Mouse (Mus musculus) gastrocnemius, postnatal 36 days (tissue): ENCODE data around the gene Tnfrsf1b. TPM values are rescaled to one million over a fixed set of nuclear protein-coding genes. Genes with fewer than 3 reads are reported as not detected.

Experiments used
- DNase-seq, 2 experiments: peaks; one replicate each; pipeline ENCODE4 v3.0.0; 2022
- intact Hi-C: fragments of 180-260 bp; cut with DNase I; formaldehyde crosslinking; loops from one replicate; pipeline ENCODE4 v1.15.1; 2025
- long read RNA-seq, 2 experiments: library from polyadenylated mRNA; stranded (forward); transcript quantifications; one replicate each; pipeline ENCODE4 v2.0.0; 2021
- total RNA-seq, 2 experiments: library from RNA; stranded (reverse); gene quantifications; 2 replicates each; pipeline ENCODE4 v1.2.3; 2021

Tnfrsf1b gene
- total RNA-seq, result 1 to 10 TPM; 2.5 to 3.1 TPM
- long read RNA-seq, experiment 1, partial matches to known transcripts, result 0 of 1 reads
- long read RNA-seq, experiment 1, other reads (novel, unspliced or antisense), result 1 of 1 reads
- long read RNA-seq, experiment 2, result 0 reads

- intact Hi-C loops, result no loop called here
- peak; percentile 48 to 68 for DNase-seq
Measured at GRCm38 (mm10) chr4:145246173-145247011, at the start of gene Tnfrsf1b. TSS of gene Tnfrsf1b (minus strand) at chr4:145246870.

DNA sequence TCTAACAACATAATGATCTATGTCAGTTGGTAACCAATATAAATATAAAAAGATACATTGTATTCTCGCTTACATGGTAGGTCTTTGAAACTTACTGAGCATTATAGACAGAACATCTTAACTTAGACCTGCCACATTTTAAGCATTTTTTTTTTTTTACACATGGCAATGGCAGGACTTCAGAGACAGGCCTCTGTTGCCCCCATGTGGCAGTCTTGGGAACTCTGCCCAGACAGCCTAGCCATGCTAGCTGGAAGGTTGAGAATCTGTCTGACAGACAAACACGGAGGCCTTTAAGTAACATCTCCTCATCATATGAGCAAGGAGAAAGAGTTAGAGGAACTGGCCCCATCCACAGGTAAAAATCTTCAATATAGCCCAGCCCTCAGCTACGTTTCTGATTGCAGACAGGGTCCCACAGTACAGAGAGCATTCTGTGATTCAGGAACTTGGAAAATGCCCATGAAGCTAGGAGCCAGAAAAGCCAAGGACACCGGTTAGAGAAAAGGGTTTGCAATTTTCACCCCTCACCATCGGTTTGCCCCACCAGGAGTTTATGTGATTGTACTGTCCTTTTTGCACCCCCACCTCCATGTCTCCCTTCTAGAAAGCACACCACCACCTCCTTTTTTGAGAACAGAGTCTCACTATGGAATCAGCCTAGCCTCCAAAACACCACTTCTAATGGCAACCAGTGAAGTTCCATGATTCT is 49.1 kb upstream of the Tnfrsf1b start:
- DNase-seq, result peak; percentile 53 to 55
- intact Hi-C loops, result loop anchor here (5.0 kb wide), 1 partner anchor 408 kb away; no protein-coding TSS in a partner anchor

DNA sequence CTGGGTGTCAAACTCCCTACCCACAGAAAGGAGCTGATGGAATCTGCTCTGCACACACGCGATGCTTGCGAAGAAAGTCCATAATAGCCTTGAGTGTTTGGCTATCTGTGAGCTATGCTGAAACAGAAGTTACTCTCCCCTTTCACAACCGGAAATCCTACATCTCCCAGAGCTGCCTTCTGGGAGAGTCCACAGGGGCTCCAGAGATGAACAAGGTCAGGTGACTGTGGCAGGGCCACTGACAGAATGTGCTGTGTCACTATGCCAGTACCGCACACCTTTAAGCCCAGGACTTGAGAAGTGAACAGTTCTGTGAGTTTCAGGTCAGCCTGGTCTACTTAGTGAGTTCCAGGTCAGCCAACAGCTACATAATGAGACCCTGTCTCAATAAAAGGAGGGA is 47.9 kb upstream of the Tnfrsf1b start:
- no peak for DNase-seq
- intact Hi-C loops, result no loop called here

- intact Hi-C loops, result loop anchor here (2.0 to 5.0 kb wide), 2 partner anchors 72 to 129 kb away; no protein-coding TSS in a partner anchor
- DNase-seq, result peak in 1 of 2 experiments; percentile 51
Measured at GRCm38 (mm10) chr4:145286369-145287120, 39.9 kb upstream of the Tnfrsf1b start.

GRCm38 (mm10) chr4:145284675-145285074 is 38.0 kb upstream of the Tnfrsf1b start:
- intact Hi-C loops, result loop anchor here (5.0 kb wide), 1 partner anchor 127 kb away; no protein-coding TSS in a partner anchor
- no peak for DNase-seq

GRCm38 (mm10) chr4:145283441-145283840 is 36.8 kb upstream of the Tnfrsf1b start:
- intact Hi-C loops, result no loop called here
- DNase-seq, result no peak

GRCm38 (mm10) chr4:145280966-145281365 is 34.3 kb upstream of the Tnfrsf1b start:
- DNase-seq, result peak in 1 of 2 experiments; percentile 42
- intact Hi-C loops, result no loop called here

DNA sequence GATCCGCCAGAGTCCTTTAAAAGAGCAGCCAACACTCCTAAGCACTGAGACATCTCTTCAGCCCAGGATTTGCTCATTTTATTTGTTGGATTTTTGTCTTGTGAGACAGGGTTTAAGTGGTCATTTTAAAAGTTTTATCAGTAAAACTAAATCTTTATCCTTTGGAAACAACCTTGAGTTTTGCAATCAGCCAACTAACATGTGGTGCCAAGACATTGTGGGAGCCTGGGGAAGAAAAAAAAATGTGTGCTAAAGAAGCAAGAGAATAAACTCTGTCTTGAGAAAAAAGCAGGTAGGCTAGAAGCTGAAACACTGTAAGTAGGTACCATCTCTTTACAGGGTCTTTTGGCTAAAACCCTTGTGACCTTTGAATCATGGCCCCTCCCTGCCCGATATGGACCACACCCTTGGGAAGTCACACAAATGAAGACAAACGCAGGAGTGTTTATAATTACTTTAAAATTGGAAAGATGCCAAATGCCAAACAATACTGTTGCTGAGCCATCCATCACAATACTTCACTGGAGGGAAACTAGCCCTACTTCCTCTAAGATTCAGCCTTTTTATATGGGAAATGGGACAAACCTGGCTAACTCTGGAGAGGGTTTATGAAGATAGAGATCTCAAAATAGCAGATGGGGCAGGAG is 32.2 kb upstream of the Tnfrsf1b start:
- intact Hi-C loops, result no loop called here
- DNase-seq, result no peak

GRCm38 (mm10) chr4:145278231-145278630 is 31.6 kb upstream of the Tnfrsf1b start:
- no peak for DNase-seq
- intact Hi-C loops, result no loop called here

DNA sequence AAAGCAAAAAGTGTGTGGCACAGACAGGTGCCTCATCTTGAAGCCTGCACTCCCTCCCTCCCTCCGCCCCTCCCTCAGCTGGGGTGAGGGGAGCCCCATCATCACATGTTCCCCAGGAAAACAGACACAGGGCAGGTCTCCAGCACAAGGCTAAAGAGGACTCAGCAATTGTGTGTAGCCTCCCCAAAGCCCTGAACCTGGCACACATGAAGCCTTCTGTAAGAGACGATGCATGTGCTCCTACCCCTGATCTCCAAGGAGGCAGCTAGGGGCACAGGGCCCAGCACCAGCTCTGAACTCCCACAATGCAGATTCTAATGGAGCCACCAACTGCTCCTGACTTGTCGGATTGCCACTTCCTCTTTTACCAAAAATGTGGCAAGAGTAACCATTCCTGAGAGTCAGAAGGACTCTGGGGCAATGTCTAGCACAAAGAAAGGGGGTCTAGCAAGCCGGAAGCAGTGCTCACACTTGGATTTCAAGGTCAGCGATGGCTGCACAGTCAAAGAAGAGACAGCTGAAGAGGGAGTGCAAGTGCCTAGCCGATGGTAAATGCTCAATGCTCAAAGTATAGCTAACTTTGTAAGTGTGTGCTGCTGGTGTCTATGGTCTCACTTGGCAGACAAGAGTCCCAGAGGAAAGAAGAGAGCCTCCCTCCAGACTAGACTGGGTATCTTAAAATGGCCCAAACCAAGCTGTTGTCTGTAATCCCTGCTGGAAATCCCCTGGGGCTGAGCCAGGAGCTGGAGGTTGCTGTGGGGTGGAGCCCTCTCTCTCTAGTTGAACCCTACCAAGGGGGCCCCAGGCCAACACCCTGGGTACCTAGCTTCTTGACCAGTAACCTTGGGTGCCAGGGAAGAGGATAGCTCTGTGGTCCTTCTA is 29.9 kb upstream of the Tnfrsf1b start:
- no peak for DNase-seq
- intact Hi-C loops, result no loop called here

GRCm38 (mm10) chr4:145274887-145275286 is 28.2 kb upstream of the Tnfrsf1b start:
- no peak for DNase-seq
- intact Hi-C loops, result no loop called here

DNA sequence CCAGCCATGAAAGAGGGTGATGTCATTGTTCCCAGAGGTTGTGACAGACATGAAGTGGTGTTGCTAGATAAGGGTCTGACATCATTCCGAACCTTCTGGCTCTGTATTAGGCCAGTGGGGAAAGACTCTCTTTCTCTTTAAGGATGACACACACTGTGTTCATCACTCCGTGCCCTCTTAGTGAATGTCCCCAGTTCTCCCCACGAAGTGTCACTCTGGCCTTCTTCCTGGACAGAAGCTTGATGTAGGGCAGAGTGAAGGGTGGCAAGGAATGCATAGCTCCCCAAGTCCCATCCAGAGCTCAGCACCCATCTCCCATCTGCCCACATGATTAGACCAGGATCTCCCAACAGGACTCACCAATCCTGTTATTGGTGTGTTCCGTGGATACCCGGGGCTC is 27.3 kb upstream of the Tnfrsf1b start:
- intact Hi-C loops, result no loop called here
- no peak for DNase-seq

DNA sequence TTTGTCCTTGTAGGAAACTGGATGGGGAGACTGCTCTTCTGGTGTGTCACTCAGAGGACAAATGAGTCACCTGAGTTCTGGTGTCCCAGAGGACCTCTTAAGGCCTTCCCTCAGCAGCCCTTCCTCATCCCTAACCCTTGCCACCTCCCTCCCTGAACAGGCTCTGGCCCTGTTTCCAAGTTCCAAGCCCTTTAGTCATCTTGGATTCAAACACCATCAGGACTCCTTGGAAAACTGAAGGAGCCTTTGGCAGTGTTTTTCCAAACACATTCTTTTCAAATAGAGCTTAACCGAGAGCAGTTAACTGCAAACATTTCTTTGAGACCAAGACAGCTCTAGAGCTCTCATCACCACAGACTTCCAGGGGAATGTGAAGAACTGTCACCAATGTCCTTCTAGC is 26.1 kb upstream of the Tnfrsf1b start:
- DNase-seq, result peak in 1 of 2 experiments; percentile 52
- intact Hi-C loops, result no loop called here

DNA sequence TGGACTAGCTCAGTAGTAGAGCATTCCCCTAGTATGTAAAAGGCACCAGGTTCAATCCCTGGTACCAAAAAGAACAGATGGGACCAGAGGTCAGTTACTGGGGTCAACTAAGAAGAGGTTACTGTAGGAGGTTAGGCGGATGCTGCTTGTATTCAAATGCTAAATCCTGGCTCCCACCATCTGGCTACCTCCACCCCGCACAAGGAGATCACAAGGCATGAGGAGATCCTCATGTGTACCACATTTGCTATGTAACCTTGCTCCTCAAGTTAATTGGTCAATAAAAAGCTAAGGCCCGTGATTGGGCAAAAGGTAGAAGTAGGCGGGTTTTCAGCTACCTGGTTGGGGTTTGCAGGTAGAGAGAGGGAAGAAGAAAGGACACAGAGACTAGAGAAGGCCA is 25.0 kb upstream of the Tnfrsf1b start:
- intact Hi-C loops, result no loop called here
- no peak for DNase-seq

DNA sequence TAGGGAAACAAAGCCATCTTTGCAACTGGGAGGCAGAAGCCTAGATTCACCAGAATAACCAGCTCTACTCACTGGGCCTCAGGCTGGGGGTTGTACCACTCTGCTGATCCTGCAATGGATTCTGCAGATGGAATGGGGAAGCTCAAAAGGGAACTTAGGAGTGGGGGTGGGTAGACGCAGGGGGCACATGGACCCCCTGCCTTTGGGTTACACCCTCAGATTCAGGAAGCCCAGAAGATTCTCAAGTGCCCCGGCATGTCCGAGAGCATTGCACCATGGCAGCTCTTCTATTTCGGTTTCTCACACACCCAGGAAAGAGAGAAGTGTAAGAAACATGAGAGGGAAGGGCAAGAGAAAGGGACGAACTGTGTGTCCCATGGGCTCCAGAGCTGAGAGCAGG is 23.5 kb upstream of the Tnfrsf1b start:
- intact Hi-C loops, result no loop called here
- no peak for DNase-seq

- intact Hi-C loops, result no loop called here
- DNase-seq, result no peak
Measured at GRCm38 (mm10) chr4:145267631-145268110, 21.0 kb upstream of the Tnfrsf1b start.

DNA sequence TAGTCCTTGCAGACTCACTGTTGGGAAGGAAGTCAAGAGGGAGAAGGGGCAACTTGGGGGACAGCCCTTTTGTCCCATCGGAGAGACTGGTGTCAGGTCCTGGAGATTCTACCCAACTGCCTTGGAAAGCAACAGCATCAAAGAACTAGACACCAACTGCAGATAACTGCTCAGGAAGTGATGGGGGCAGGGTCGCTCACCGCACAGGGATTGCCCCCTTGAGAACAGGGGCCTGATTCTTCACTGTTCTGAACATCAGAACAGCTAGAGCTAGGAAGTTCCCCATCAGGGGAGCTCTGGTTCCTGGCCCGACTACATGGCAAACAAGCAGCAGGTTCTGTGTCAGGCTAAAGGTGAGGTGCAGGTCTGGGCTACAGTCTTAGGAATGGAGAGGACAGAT is 19.8 kb upstream of the Tnfrsf1b start:
- intact Hi-C loops, result no loop called here
- no peak for DNase-seq

DNA sequence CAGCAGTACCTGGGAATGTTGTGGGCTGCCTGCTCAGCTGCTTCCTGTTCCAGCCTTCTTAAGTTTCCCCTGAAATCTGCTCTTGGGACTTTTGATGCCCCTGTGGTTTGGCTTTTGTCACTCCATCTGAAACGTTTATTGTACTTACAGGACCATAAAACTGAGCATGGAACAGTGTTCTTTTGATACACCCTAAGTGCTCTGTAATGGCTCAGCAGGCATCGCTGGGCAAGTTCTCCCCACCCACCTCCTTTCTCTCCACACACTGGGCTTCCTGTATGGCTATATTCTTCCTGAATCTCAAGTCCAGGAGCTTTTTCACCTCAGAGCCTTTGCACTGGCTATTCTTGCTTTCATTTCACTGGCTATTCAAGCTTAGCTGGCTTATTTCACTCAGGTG is 18.1 kb upstream of the Tnfrsf1b start:
- no peak for DNase-seq
- intact Hi-C loops, result no loop called here

DNA sequence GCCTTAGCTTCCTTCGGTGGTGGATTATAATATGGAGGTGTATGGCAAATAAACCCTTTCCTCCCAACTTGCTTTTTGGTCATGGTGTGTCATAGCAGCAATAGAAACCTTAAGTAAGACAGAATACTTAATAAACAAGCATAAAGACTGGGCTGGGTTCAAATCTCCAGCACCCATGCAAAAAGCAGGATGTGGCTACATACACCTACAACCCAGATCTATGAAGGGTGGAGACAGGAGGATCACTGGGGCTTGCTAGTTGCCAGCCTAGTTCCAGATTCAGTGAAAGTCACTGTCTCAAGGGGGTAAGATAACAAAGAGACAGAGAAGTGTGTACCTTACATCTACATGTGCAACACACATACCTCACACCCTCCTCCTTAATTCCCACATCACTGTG is 16.9 kb upstream of the Tnfrsf1b start:
- DNase-seq, result no peak
- intact Hi-C loops, result no loop called here
